Mouse (Mus musculus) heart, embryonic 12.5 days (tissue): ENCODE measurements around the gene Dip2c. TPM values are rescaled to one million over a fixed set of nuclear protein-coding genes. Genes with fewer than 3 reads are reported as not detected.

ENCODE experiments used
- ATAC-seq: fragments of 200-750 bp; cut with Nextera tagmentation; 2 replicates; pipeline ENCODE4 v1.8.0; 2017; ENCODE audit warnings: moderate TSS enrichment, moderate library complexity; ENCODE audit not compliant: insufficient number of reproducible peaks, low FRiP score
- H3K27ac ChIP-seq: fragments of 300-500 bp; sonication (generic); 2 replicates; pipeline ENCODE4 v1.5.1; 2016; ENCODE audit warnings: mild to moderate bottlenecking, moderate library complexity; ENCODE audit not compliant: poor library complexity, severe bottlenecking
- H3K27me3 ChIP-seq: fragments of 300-500 bp; sonication (generic); replicated peaks from 2 replicates; pipeline ENCODE4 v1.6.1; 2016; ENCODE audit warnings: mild to moderate bottlenecking, moderate library complexity
- H3K36me3 ChIP-seq: fragments of 300-500 bp; sonication (generic); 2 replicates; pipeline ENCODE4 v1.6.1; 2016; ENCODE audit warnings: mild to moderate bottlenecking, moderate library complexity
- H3K4me1 ChIP-seq: fragments of 300-500 bp; sonication (generic); replicated peaks from 2 replicates; pipeline ENCODE4 v1.6.1; 2016; ENCODE audit warnings: mild to moderate bottlenecking
- H3K4me2 ChIP-seq: fragments of 300-500 bp; sonication (generic); 2 replicates; pipeline ENCODE4 v1.6.1; 2016; ENCODE audit warnings: mild to moderate bottlenecking, moderate library complexity
- H3K4me3 ChIP-seq: fragments of 300-500 bp; sonication (generic); 2 replicates; pipeline ENCODE4 v1.5.1; 2016; ENCODE audit warnings: mild to moderate bottlenecking
- H3K9ac ChIP-seq: fragments of 300-500 bp; sonication (generic); 2 replicates; pipeline ENCODE4 v1.6.1; 2016; ENCODE audit warnings: mild to moderate bottlenecking, moderate library complexity
- H3K9me3 ChIP-seq: fragments of 300-500 bp; sonication (generic); replicated peaks from 2 replicates; pipeline ENCODE4 v1.6.1; 2016; ENCODE audit warnings: mild to moderate bottlenecking, moderate library complexity
- whole genome bisulfite sequencing: fragments of 180-500 bp; shearing (Covaris S2); methylation state at CpG from one replicate; pipeline ENCODE4 v1.1.7; 2016; 5-methylcytosine and 5-hydroxymethylcytosine counted together
- polyA plus RNA-seq: library from polyadenylated mRNA; unstranded; fragments of >200 nt; fragmentation: Nextera tagmentation; extraction: Ambion mirVana; gene quantifications from 2 replicates; pipeline ENCODE4 v1.2.1, GENCODE M21; 2016

Gene Dip2c
- polyA plus RNA-seq, 1 experiment from 2014 or later: 8.4 TPM

GRCm38 (mm10) chr13:9421949-9422348 is 145.6 kb downstream of the Dip2c start:
- Histone ChIP-seq H3K9me3 (no peaks in the 10 kb centered on the region), H3K4me3 (no peak overlapping the region), H3K9ac (no peak overlapping the region), H3K27ac (no peak overlapping the region), H3K4me1 (peaks cover 26% of the 10 kb centered on the region), H3K36me3 (no peaks in the 10 kb centered on the region), H3K4me2 (no peak overlapping the region), H3K27me3 (no peaks in the 10 kb centered on the region)
- 93% methylated on average over 4 of the region's 4 CpGs for WGBS
- ATAC-seq: no peak

DNA sequence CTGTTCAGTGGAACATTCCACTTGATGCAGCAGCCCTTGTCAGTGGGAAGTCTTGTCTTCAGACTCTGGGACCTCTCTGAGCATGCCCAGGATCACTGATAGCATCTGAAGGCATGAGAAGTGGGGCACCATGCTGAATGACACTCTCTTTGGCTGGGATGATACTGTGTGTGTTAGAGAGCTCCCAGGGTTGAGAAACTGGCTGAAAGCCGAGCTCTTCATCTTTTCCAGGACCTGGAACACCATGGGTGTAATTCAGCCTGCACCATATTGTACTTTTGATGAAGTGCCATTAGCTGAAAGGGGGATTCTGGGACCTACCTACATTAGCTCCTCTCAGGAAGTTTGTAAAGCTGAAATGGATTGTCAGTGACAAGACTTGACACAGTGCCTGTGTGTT is 146.5 kb downstream of the Dip2c start:
- Histone ChIP-seq H3K4me2 (no peak overlapping the region), H3K27me3 (no peaks in the 10 kb centered on the region), H3K27ac (no peak overlapping the region), H3K4me1 (peaks cover 33% of the 10 kb centered on the region), H3K9ac (no peak overlapping the region), H3K4me3 (no peak overlapping the region), H3K36me3 (no peaks in the 10 kb centered on the region), H3K9me3 (no peaks in the 10 kb centered on the region)
- WGBS: 56% methylated on average over 1 of the region's 1 CpGs
- no peak for ATAC-seq

DNA sequence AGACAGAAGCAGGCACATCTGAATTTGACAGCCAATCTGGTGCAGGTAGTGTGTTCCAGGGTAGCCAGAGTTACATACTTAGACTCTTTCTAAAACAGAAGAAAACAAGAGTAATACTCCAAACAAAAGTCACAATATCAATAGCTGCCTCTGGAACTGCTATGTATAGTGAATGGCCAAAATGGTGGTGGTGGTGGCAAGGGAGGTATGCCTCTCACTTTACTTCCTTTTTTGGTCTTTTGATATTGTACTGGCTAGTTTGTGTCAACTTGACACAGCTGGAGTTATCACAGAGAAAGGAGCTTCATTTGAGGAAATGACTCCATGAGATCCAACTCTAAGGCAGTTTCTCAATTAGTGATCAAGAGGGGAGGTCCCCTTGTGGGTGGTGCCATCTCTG is 148.1 kb downstream of the Dip2c start:
- Histone ChIP-seq H3K9me3 (no peaks in the 10 kb centered on the region), H3K4me3 (no peak overlapping the region)
- no peak for ATAC-seq

DNA sequence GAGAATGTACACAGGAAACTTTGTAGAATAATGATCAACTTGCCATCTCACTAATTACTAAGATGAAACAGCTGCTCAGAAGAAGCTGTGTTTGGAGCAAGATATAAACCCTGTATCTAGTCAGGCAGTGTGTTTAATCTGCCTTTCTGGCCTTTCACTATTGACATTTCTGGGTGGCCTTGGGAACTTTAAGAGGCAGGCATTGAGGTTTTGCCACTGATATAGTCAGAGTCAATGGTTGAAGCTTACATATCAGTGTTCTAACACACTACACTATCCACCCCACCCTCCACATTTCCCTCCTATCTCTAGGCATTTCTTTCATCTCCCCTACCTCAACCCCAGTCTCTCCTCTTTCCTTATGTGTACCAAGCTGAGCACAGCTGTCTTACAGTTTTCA is 149.9 kb downstream of the Dip2c start:
- H3K9ac ChIP-seq: no peak overlapping the region
- H3K27me3 ChIP-seq: no peaks in the 10 kb centered on the region
- no peak overlapping the region for H3K27ac ChIP-seq
- ATAC-seq: no peak
- no peak overlapping the region for H3K4me2 ChIP-seq
- no peaks in the 10 kb centered on the region for H3K36me3 ChIP-seq
- H3K4me1 ChIP-seq: peaks cover 34% of the 10 kb centered on the region
- H3K9me3 ChIP-seq: peaks cover 3% of the 10 kb centered on the region
- no peak overlapping the region for H3K4me3 ChIP-seq

More for the DNA sequence above, 148.1 kb downstream of the Dip2c start:
- Histone ChIP-seq H3K27ac (no peak overlapping the region), H3K4me1 (peaks cover 34% of the 10 kb centered on the region), H3K36me3 (no peaks in the 10 kb centered on the region), H3K4me2 (no peak overlapping the region), H3K9ac (no peak overlapping the region), H3K27me3 (no peaks in the 10 kb centered on the region)

- WGBS: 18% methylated on average over 4 of the region's 4 CpGs
- no peaks in the 10 kb centered on the region for H3K27me3 ChIP-seq
- H3K4me1 ChIP-seq: peaks cover 34% of the 10 kb centered on the region
- H3K4me2 ChIP-seq: no peak overlapping the region
- H3K9me3 ChIP-seq: peaks cover 5% of the 10 kb centered on the region
- no peak overlapping the region for H3K9ac ChIP-seq
- H3K4me3 ChIP-seq: no peak overlapping the region
- no peak for ATAC-seq
- no peaks in the 10 kb centered on the region for H3K36me3 ChIP-seq
- H3K27ac ChIP-seq: no peak overlapping the region
These were observed 150.5 kb downstream of the Dip2c start for GRCm38 (mm10) chr13:9426779-9427178.

DNA sequence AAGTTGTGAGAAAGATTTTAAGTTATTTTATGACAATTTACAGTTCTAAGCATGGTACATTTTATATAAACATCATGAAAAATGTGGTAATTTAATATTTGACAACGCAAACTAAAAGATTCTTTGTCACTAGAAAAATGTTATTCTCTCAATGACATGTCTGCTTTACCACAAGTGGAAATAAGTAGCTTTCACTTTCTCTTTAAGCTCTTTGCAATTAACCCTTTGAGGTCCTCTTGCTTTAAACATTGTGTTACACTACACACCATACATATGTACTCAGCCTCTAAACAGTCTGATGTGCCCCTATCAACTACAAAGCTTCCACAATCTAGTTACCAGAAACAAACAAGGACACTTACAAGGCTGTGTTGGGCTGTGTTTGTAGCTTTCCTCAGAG is 153.6 kb downstream of the Dip2c start:
- Histone ChIP-seq H3K4me1 (peaks cover 19% of the 10 kb centered on the region), H3K27ac (no peak overlapping the region), H3K4me2 (no peak overlapping the region), H3K4me3 (no peak overlapping the region), H3K9ac (no peak overlapping the region), H3K36me3 (no peaks in the 10 kb centered on the region), H3K9me3 (peaks cover 5% of the 10 kb centered on the region), H3K27me3 (no peaks in the 10 kb centered on the region)
- 90% methylated on average over 1 of the region's 1 CpGs for WGBS
- no peak for ATAC-seq

- Histone ChIP-seq H3K36me3 (no peaks in the 10 kb centered on the region), H3K9ac (no peak overlapping the region), H3K27me3 (no peaks in the 10 kb centered on the region), H3K4me3 (no peak overlapping the region), H3K27ac (no peak overlapping the region), H3K4me2 (no peak overlapping the region), H3K9me3 (peaks cover 5% of the 10 kb centered on the region), H3K4me1 (peaks cover 19% of the 10 kb centered on the region)
- 87% methylated on average over 2 of the region's 2 CpGs for WGBS
- no peak for ATAC-seq
These were observed 154.4 kb downstream of the Dip2c start for GRCm38 (mm10) chr13:9430724-9431123.

DNA sequence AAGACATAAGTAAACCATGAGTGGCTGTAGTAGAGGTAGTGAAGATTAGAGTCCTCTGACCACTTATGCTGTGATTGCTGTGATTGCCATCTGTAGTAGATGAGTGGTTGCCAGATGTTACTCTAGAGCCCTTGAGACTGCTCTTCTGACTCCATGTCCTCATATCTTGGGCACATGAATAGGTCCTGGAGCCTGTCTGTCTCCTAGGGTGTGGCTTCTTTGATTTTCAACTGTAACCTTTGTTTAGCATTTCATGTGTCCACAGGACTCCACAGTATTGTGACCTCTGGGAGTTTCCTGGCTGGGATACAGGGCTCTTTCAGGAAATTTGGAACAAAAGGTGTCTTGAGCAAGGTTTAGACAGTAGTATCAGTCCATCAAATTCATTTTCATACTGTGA is 155.1 kb downstream of the Dip2c start:
- no peak for ATAC-seq
- Histone ChIP-seq H3K4me3 (no peak overlapping the region), H3K9me3 (peaks cover 5% of the 10 kb centered on the region), H3K27me3 (no peaks in the 10 kb centered on the region), H3K27ac (no peak overlapping the region), H3K9ac (no peak overlapping the region), H3K36me3 (no peaks in the 10 kb centered on the region), H3K4me1 (peaks cover 13% of the 10 kb centered on the region), H3K4me2 (no peak overlapping the region)

GRCm38 (mm10) chr13:9443066-9443465 is 166.7 kb downstream of the Dip2c start:
- Histone ChIP-seq H3K4me1 (peaks cover 24% of the 10 kb centered on the region), H3K9ac (no peak overlapping the region), H3K27ac (no peak overlapping the region), H3K4me3 (no peak overlapping the region), H3K9me3 (no peaks in the 10 kb centered on the region), H3K36me3 (no peaks in the 10 kb centered on the region), H3K27me3 (no peaks in the 10 kb centered on the region), H3K4me2 (no peak overlapping the region)
- no peak for ATAC-seq
- WGBS: 62% methylated on average over 4 of the region's 4 CpGs

DNA sequence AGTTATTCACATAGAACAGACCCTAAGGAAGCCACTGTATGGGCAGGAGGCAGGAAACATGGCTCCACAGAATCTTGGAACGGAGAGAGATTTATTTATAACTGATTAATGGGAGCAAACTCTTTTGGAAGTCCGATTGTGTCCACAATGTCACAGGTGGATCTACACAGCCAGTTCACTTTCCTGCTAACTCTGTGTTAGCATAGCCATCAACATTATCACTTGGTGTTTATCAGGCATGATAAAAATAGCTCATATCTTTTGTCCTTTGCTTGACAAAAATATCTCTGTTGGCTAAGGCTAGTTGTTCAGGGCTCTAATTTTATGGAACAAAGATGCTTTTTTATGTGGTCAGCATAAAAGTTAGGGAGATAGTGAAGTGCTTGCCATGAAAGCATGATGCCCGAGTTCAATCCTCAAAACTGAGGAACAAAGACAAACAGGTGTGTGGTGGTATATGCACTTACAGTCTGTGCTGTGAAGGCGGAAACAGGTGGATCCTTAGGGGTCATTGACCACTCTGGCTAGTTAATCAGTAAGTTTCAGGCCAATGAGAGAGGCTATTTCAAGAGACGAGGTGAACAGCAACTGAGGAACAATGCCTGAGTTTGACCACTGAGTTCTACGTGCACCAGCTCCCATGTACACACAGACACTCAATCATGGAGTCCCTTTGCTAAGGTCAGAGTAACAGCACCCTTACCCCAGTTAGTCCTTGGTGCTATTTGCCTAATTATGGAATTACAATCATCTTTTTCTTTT is 169.4 kb downstream of the Dip2c start:
- Histone ChIP-seq H3K9me3 (no peaks in the 10 kb centered on the region), H3K36me3 (no peaks in the 10 kb centered on the region), H3K9ac (no peak overlapping the region), H3K4me2 (no peak overlapping the region), H3K4me3 (no peak overlapping the region), H3K4me1 (peaks cover 40% of the 10 kb centered on the region), H3K27ac (peak overlapping the region; percentile 64; the same call in 1 of the 2 replicates), H3K27me3 (no peaks in the 10 kb centered on the region)
- whole genome bisulfite sequencing: 56% methylated on average over 6 of the region's 6 CpGs
- ATAC-seq: no peak

DNA sequence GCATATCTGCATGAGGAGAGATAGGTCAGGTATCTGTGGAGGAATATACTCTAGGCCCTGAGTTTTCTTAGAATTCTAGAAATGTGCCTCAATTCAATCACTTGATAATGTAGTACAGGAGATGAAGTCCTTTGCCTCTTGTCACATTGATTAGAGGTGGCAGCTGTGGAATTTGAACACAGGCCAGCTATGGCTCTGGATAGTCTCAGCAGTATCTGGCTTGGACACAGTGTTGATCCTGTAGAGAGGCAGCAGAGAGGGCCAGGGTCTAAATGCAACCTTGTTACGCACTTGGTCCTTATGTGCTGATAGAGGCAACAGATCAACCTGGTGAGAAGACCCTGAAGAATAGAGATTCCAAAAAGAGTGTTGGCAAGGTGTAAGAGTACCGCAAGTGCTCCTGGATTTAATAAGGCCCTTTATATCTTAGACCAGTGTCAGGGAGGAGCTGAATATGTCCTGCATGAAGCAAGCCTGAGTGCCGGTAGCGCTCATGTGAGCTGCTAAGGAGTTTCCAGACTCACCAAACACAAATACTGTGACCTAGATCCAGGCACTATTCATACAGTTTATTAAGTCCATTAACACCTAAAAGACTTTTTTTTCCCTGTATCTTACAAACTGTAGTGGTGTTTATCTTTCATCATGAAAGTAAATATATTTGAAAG is 170.3 kb downstream of the Dip2c start:
- Histone ChIP-seq H3K27me3 (no peaks in the 10 kb centered on the region), H3K9ac (no peak overlapping the region), H3K4me2 (0 out of 2 replicates have a peak overlapping the region, but pooled peaks have one; percentile 3), H3K4me1 (peaks cover 44% of the 10 kb centered on the region), H3K9me3 (no peaks in the 10 kb centered on the region), H3K36me3 (no peaks in the 10 kb centered on the region), H3K27ac (peak overlapping the region; percentile 74), H3K4me3 (no peak overlapping the region)
- 28% methylated on average over 4 of the region's 4 CpGs for WGBS
- ATAC-seq: peak; percentile 80
